Mouse (Mus musculus): Measurements from ENCODE around the gene Egr4.
A peak's percentile ranks its signal among the peaks of the same experiment; 100 is the strongest.

DNA sequence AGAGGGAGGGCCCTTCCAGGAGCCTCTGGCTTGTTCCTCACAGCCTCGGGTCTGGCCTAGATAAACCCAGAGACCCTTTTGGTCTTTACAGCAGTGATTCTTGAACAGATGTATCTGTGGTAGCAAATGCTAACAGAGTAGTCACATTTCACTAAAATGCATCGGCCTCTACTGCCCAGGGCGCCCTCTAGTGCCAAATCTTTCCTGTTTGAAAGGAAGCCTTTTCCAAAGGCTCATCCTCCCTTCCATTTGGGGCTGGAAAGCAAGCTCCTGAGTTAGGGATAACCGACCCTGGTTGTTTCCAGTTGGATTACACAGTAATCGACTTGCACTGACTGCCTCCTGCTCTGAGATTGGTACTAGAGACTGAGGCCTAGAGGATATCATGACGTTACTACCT, 2.9 kb downstream of the Egr4 start:
- TF ChIP-seq CTCF (IDR thresholded peaks at IDR 0.05; ENCODE audit: extremely low read depth, insufficient read length, insufficient replicate concordance, low read depth, low read length) (peak; percentile 30; the same call in 1 of the 2 replicates), POLR2A (IDR thresholded peaks at IDR 0.05; ENCODE audit: low read depth, low read length) (no peak)
